In genomic region chr5:38561426-38562024, GRCm38 (mm10) we compare ENCODE assay signal across 8 mouse cellular contexts. TPM values are rescaled to one million over a fixed set of nuclear protein-coding genes. Genes with fewer than 3 reads are reported as not detected.
DNase-seq lines count a peak whose midpoint lies in the region; ATAC-seq and TF ChIP-seq lines count a peak whose summit lies in the region.

No protein-coding gene starts in this region.

- no peaks in the 10 kb centered on the region for H3K27me3 ChIP-seq in forebrain, embryonic 16.5 days (replicated peaks; ENCODE audit: control insufficient read depth, insufficient read depth, low read length)
- H3K27me3 ChIP-seq in lung, embryonic 14.5 days (ENCODE audit: insufficient read depth, low read length): no peaks in the 10 kb centered on the region
- no peaks in the 10 kb centered on the region for H3K27me3 ChIP-seq in thymus, adult 2 months (ENCODE audit: control insufficient read depth, insufficient read depth, low read length)

- intact Hi-C loops in heart, postnatal 36 days (cut with DNase I): loop anchor here (2.0 to 5.0 kb wide), 2 partner anchors 17 to 79 kb away; no protein-coding TSS in a partner anchor

- peak overlapping the region; percentile 90 to 91 for H3K4me3 ChIP-seq in ES-E14 (ENCODE audit: insufficient read depth in 1 of 2, low read depth in 1 of 2, low read length in 2 of 2, poor library complexity in 1 of 2, severe bottlenecking in 1 of 2)
- H3K4me3 ChIP-seq in forebrain, embryonic 16.5 days (replicated peaks; ENCODE audit: low read length): peak overlapping the region; percentile 91
- peak overlapping the region; percentile 94 for H3K4me3 ChIP-seq in layer of hippocampus, adult 2 months
- H3K4me3 ChIP-seq in lung, embryonic 14.5 days (ENCODE audit: low read depth, low read length): peak overlapping the region; percentile 88
- peak overlapping the region; percentile 83 for H3K4me3 ChIP-seq in olfactory bulb, adult 2 months (ENCODE audit: insufficient read depth, low read depth, low read length)
- H3K4me3 ChIP-seq in thymus, adult 2 months (ENCODE audit: control insufficient read depth, insufficient read depth, low read length): peak overlapping the region; percentile 83

- WGBS in forebrain, embryonic 16.5 days: under 1% methylated on average over 71 of the region's 79 CpGs
- under 1% methylated on average over 68 of the region's 79 CpGs for WGBS in lung, embryonic 14.5 days
- under 1% methylated on average over 79 of the region's 79 CpGs for WGBS in olfactory bulb, adult 2 months
- under 1% methylated on average over 78 of the region's 79 CpGs for WGBS in thymus, adult 2 months

- no peaks in the 10 kb centered on the region for H3K9me3 ChIP-seq in ES-E14 (ENCODE audit: control insufficient read depth, insufficient read depth, low read depth, low read length)
- no peaks in the 10 kb centered on the region for H3K9me3 ChIP-seq in forebrain, embryonic 16.5 days (ENCODE audit: control insufficient read depth, low read length)
- no peaks in the 10 kb centered on the region for H3K9me3 ChIP-seq in lung, embryonic 14.5 days (ENCODE audit: low read depth, low read length)

- in situ Hi-C loops in ES-E14 (cut with MboI; ENCODE audit: low sequenced_read_pairs in 2 of 2, unreplicated experiment in 2 of 2): no loop called here

- peak; percentile 90 for DNase-seq in ES-E14 (ENCODE audit: low read depth, low spot score)
- peak; percentile 97 for DNase-seq in cerebellum, adult 11-12 months
- peak; percentile 99 to 100 for DNase-seq in heart, postnatal 36 days
- DNase-seq in layer of hippocampus, adult 2 months (ENCODE audit: low spot score in 2 of 2): peak; percentile 96 to 98
- peak; percentile 99 for DNase-seq in lung, embryonic 14.5 days
- DNase-seq in thymus, adult 2 months: peak; percentile 99

- H3K27ac ChIP-seq in ES-E14 (ENCODE audit: insufficient read depth, low read depth, low read length, poor library complexity, severe bottlenecking): peak overlapping the region; percentile 83
- H3K27ac ChIP-seq in forebrain, embryonic 16.5 days (ENCODE audit: low read length): peak overlapping the region; percentile 89
- peak overlapping the region; percentile 93 for H3K27ac ChIP-seq in layer of hippocampus, adult 2 months
- H3K27ac ChIP-seq in lung, embryonic 14.5 days (ENCODE audit: low read depth): peak overlapping the region; percentile 96
- H3K27ac ChIP-seq in olfactory bulb, adult 2 months (ENCODE audit: insufficient read depth, low read depth, low read length): peak overlapping the region; percentile 86
- H3K27ac ChIP-seq in thymus, adult 2 months (ENCODE audit: control insufficient read depth, insufficient read depth, low read length): peak overlapping the region; percentile 85

- peaks cover 17% of the 10 kb centered on the region for H3K36me3 ChIP-seq in ES-E14 (ENCODE audit: control insufficient read depth, insufficient read depth, low read length, poor library complexity, severe bottlenecking)
- H3K36me3 ChIP-seq in forebrain, embryonic 16.5 days (ENCODE audit: control insufficient read depth, insufficient read depth): no peaks in the 10 kb centered on the region
- H3K36me3 ChIP-seq in lung, embryonic 14.5 days (ENCODE audit: insufficient read depth): peaks cover 34% of the 10 kb centered on the region
- peaks cover 18% of the 10 kb centered on the region for H3K36me3 ChIP-seq in thymus, adult 2 months (ENCODE audit: control insufficient read depth, insufficient read depth, low read length)

- H3K4me2 ChIP-seq in forebrain, embryonic 16.5 days (ENCODE audit: low read length): peak overlapping the region; percentile 94
- H3K4me2 ChIP-seq in lung, embryonic 14.5 days: peak overlapping the region; percentile 66

- TF ChIP-seq CTCF in layer of hippocampus, adult 2 months (conservative IDR thresholded peaks at IDR 0.05): no peak
- no peak for TF ChIP-seq CTCF in lung, embryonic 14.5 days (IDR thresholded peaks at IDR 0.05; ENCODE audit: low read depth)
- no peak for TF ChIP-seq CTCF in olfactory bulb, adult 2 months (IDR thresholded peaks at IDR 0.05; ENCODE audit: insufficient read depth, low read depth, low read length)
- TF ChIP-seq CTCF in thymus, adult 2 months (IDR thresholded peaks at IDR 0.05; ENCODE audit: borderline replicate concordance, control insufficient read depth, extremely low read depth, insufficient read depth, low read length, poor library complexity): peak; percentile 63; the same call in 1 of the 2 replicates

- H3K9ac ChIP-seq in ES-E14 (ENCODE audit: insufficient read depth, low read depth, low read length, poor library complexity, severe bottlenecking): peak overlapping the region; percentile 95
- H3K9ac ChIP-seq in forebrain, embryonic 16.5 days (replicated peaks; ENCODE audit: low read depth, low read length): peak overlapping the region; percentile 87
- peak overlapping the region; percentile 73 for H3K9ac ChIP-seq in lung, embryonic 14.5 days

- peak; percentile 69; the same call in 1 of the 2 replicates for TF ChIP-seq POLR2A in olfactory bulb, adult 2 months (IDR thresholded peaks at IDR 0.05; ENCODE audit: insufficient read depth, low read depth, low read length)
- TF ChIP-seq POLR2A in thymus, adult 2 months (IDR thresholded peaks at IDR 0.05; ENCODE audit: control insufficient read depth, extremely low read depth, insufficient read depth, low read length, poor library complexity): peak; percentile 78

- ATAC-seq in forebrain, embryonic 16.5 days: peak; percentile 98
- peak; percentile 98 for ATAC-seq in lung, embryonic 14.5 days (ENCODE audit: insufficient read depth)

- peaks cover 2 to 9% of the 10 kb centered on the region in 2 experiments; a peak in 2 of 4 replicates for H3K4me1 ChIP-seq in ES-E14 (ENCODE audit: control insufficient read depth in 2 of 2, insufficient read depth in 2 of 2, low read length in 2 of 2, poor library complexity in 1 of 2)
- H3K4me1 ChIP-seq in forebrain, embryonic 16.5 days (replicated peaks; ENCODE audit: control insufficient read depth, insufficient read depth, low read length): peaks cover 26% of the 10 kb centered on the region
- peaks cover 12% of the 10 kb centered on the region; the same call in 1 of the 2 replicates for H3K4me1 ChIP-seq in lung, embryonic 14.5 days (ENCODE audit: insufficient read depth)
- H3K4me1 ChIP-seq in olfactory bulb, adult 2 months (ENCODE audit: control insufficient read depth, insufficient read depth, low read length): peaks cover 17% of the 10 kb centered on the region
- H3K4me1 ChIP-seq in thymus, adult 2 months (replicated peaks; ENCODE audit: control insufficient read depth, insufficient read depth, low read length): peaks cover 25% of the 10 kb centered on the region

TF ChIP-seq in ES-E14, 5 proteins besides CTCF, POLR2A, EP300 and RAD21:
- TF ChIP-seq ZC3H11A (IDR thresholded peaks at IDR 0.05; ENCODE audit: borderline replicate concordance, low read depth, low read length): no peak
- peak; percentile 69 for TF ChIP-seq ZNF384 (IDR thresholded peaks at IDR 0.05; ENCODE audit: low read depth, low read length)

RNA-seq across cellular contexts. Expression of gene Wdr1, which starts 1.5 kb away (rescaled TPM):
- 165 and 232 TPM in 2 replicates for total RNA-seq in ES-E14 (2012; rRNA removed)
- 190 and 193 TPM in 2 replicates for polyA plus RNA-seq in forebrain, embryonic 16.5 days (2015; fragmentation: Nextera tagmentation; extraction: Ambion mirVana)
- total RNA-seq in heart, postnatal 36 days (2021): 100 to 1,000 TPM; 111 to 113 TPM
- 100 to 1,000 TPM; 203 to 212 TPM for total RNA-seq in layer of hippocampus, adult 2 months (2021)
- polyA plus RNA-seq in lung, embryonic 14.5 days (2014; fragmentation: Nextera tagmentation; extraction: Ambion mirVana): 226 and 234 TPM in 2 replicates
- 427 TPM in 1 of 2 replicates, not detected in the other for polyA plus RNA-seq in olfactory bulb, adult 2 months (2012; ENCODE audit: insufficient read depth, insufficient read length, low replicate concordance, missing spikeins)
- polyA plus RNA-seq in thymus, adult 2 months (2012; rRNA removed): 272 and 306 TPM in 2 replicates

RNA-seq across cellular contexts. Expression of gene Slc2a9, which starts 58.6 kb away (rescaled TPM):
- 0.71 and 0.74 TPM in 2 replicates for total RNA-seq in ES-E14 (2012; rRNA removed)
- 0.35 and 0.53 TPM in 2 replicates for polyA plus RNA-seq in forebrain, embryonic 16.5 days (2015; fragmentation: Nextera tagmentation; extraction: Ambion mirVana)
- total RNA-seq in heart, postnatal 36 days (2021): 1 to 10 TPM; 1.4 to 2.3 TPM
- 1 to 10 TPM; 3.2 to 4.2 TPM for total RNA-seq in layer of hippocampus, adult 2 months (2021)
- 0.64 and 2.2 TPM in 2 replicates for polyA plus RNA-seq in lung, embryonic 14.5 days (2014; fragmentation: Nextera tagmentation; extraction: Ambion mirVana)
- not detected in 2 replicates for polyA plus RNA-seq in olfactory bulb, adult 2 months (2012; ENCODE audit: insufficient read depth, insufficient read length, low replicate concordance, missing spikeins)
- polyA plus RNA-seq in thymus, adult 2 months (2012; rRNA removed): 6.5 and 9.0 TPM in 2 replicates

Comparison
In these comparisons a context has a peak if more than half of its experiments do, and no peak if none do; other contexts are left out.
1. Peak in every context shown above with its lines: DNase-seq, ATAC-seq, H3K4me3 ChIP-seq and H3K27ac ChIP-seq.